Mouse (Mus musculus) forebrain, embryonic 12.5 days (tissue): ENCODE data around the gene Cox4i1. TPM values are rescaled to one million over a fixed set of nuclear protein-coding genes. Genes with fewer than 3 reads are reported as not detected.

ENCODE experiments used
- ATAC-seq: fragments of 200-750 bp; cut with Nextera tagmentation; 2 replicates; pipeline ENCODE4 v1.8.0; 2017; ENCODE audit warnings: moderate TSS enrichment; ENCODE audit not compliant: low FRiP score
- H3K27ac ChIP-seq: fragments of 300-500 bp; sonication (generic); 2 replicates; pipeline ENCODE4 v1.5.1; 2016; ENCODE audit warnings: mild to moderate bottlenecking
- H3K27me3 ChIP-seq: fragments of 300-500 bp; sonication (generic); 2 replicates; pipeline ENCODE4 v1.6.1; 2016; ENCODE audit warnings: mild to moderate bottlenecking
- H3K36me3 ChIP-seq: fragments of 300-500 bp; sonication (generic); replicated peaks from 2 replicates; pipeline ENCODE4 v1.6.1; 2016; ENCODE audit warnings: mild to moderate bottlenecking
- H3K4me1 ChIP-seq: fragments of 300-500 bp; sonication (generic); 2 replicates; pipeline ENCODE4 v1.6.1; 2016
- H3K4me2 ChIP-seq: fragments of 300-500 bp; sonication (generic); 2 replicates; pipeline ENCODE4 v1.6.1; 2016; ENCODE audit warnings: mild to moderate bottlenecking, moderate library complexity
- H3K4me3 ChIP-seq: fragments of 300-500 bp; sonication (generic); replicated peaks from 2 replicates; pipeline ENCODE4 v1.5.1; 2016; ENCODE audit warnings: mild to moderate bottlenecking
- H3K9ac ChIP-seq: fragments of 300-500 bp; sonication (generic); 2 replicates; pipeline ENCODE4 v1.6.1; 2016; ENCODE audit warnings: mild to moderate bottlenecking
- H3K9me3 ChIP-seq: fragments of 300-500 bp; sonication (generic); 2 replicates; pipeline ENCODE4 v1.6.1; 2016
- WGBS: fragments of 180-500 bp; shearing (Covaris S2); methylation state at CpG from one replicate; pipeline ENCODE4 v1.1.7; 2016; 5-methylcytosine and 5-hydroxymethylcytosine counted together
- polyA plus RNA-seq: library from polyadenylated mRNA; unstranded; fragments of >200 nt; fragmentation: Nextera tagmentation; extraction: Ambion mirVana; gene quantifications from 2 replicates; pipeline ENCODE4 v1.2.1, GENCODE M21; 2016

Cox4i1 gene
- polyA plus RNA-seq, 1 experiment from 2014 or later = 809 TPM

DNA sequence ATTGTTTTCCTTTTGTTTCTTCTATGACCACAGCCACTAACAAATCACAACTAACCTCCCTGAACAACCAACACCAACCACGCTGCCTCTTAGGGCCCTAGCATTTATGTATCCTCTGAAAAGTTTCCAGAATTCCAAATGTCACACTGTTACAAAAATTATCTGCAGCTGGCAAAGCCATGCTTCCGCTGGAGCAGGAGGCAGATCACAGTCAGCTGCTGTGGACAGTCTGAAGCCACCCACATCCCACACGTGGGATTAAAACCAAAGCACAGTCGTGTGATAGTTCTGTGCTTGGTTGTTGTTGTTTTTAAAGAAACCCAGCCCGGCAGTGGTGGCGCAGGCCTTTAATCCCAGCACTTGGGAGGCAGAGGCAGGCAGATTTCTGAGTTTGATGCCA, 31.1 kb downstream of the Cox4i1 start:
- H3K9me3 ChIP-seq = no peaks in the 10 kb centered on the region
- ATAC-seq = no peak
- H3K4me3 ChIP-seq = no peak overlapping the region
- H3K4me1 ChIP-seq = no peaks in the 10 kb centered on the region
- no peaks in the 10 kb centered on the region for H3K36me3 ChIP-seq
- no peak overlapping the region for H3K4me2 ChIP-seq
- no peak overlapping the region for H3K9ac ChIP-seq
- no peak overlapping the region for H3K27ac ChIP-seq
- peaks cover 4% of the 10 kb centered on the region; the same call in 1 of the 2 replicates for H3K27me3 ChIP-seq
- 83% methylated on average over 6 of the region's 6 CpGs for WGBS

GRCm38 (mm10) chr8:120699565-120699964, 31.5 kb downstream of the Cox4i1 start:
- Histone ChIP-seq H3K4me3 (no peak overlapping the region), H3K4me1 (no peaks in the 10 kb centered on the region), H3K27ac (no peak overlapping the region), H3K9ac (no peak overlapping the region), H3K36me3 (no peaks in the 10 kb centered on the region), H3K27me3 (peaks cover 4% of the 10 kb centered on the region; the same call in 1 of the 2 replicates), H3K9me3 (no peaks in the 10 kb centered on the region), H3K4me2 (no peak overlapping the region)
- 77% methylated on average over 2 of the region's 2 CpGs for WGBS
- ATAC-seq = no peak

DNA sequence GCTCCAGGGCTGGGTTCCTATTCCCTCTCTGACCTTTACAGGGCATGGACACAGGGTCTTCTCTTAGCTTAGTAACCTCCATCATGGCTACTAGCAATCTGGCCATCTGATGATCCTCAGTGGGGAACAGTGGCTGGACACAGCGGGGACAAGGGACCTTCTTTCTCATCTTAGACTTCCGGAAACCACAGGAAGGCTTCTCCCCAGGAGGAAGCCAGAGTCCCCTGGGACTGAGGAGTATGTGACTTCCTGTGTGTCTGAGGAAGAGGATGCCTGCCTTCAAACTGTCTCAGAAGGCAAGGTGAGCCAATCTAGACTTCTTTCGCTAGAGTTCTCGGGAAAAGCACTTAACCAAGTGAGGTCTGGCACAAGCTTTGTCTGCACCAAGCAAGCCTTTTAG, 32.0 kb downstream of the Cox4i1 start:
- H3K27me3 ChIP-seq = peaks cover 4% of the 10 kb centered on the region; the same call in 1 of the 2 replicates
- H3K4me2 ChIP-seq = no peak overlapping the region
- H3K9me3 ChIP-seq = no peaks in the 10 kb centered on the region
- 89% methylated on average over 4 of the region's 4 CpGs for WGBS
- no peaks in the 10 kb centered on the region for H3K36me3 ChIP-seq
- H3K9ac ChIP-seq = no peak overlapping the region
- no peak for ATAC-seq
- no peak overlapping the region for H3K4me3 ChIP-seq
- no peaks in the 10 kb centered on the region for H3K4me1 ChIP-seq
- H3K27ac ChIP-seq = no peak overlapping the region

DNA sequence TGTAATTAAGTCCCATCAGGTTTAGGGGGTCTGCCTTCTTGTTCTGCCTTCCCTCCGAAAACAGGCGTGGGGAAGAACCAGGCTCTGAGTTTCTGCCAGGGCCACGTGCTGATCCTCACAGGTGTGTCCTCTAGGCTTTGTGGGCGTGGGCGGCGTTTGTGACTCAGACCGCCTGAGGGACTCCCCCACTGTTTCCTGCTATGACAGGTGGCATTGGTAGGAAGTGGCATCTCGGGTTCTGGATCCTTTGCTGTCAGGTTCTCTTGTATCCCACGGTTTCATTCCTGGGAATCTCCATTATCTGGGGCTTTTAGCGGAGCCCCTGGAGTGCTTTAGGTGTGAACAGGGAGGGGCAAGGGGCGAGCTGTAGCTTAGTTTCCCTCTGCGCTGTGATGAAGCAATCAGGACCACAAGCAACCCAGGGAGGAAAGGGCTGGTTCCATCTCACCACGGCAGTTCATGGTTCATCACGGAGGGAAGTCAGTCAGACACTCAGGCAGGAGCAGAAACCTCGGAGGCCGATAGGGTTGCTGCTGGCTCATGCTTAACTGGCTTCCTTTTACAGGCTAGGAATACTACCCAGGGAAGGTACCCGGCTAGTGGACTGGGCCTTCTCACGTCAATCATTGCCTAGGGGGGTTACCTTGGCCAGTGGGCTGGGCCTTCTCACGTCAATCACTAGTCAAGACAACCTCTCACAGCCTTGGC, 33.9 kb downstream of the Cox4i1 start:
- Histone ChIP-seq H3K9me3 (no peaks in the 10 kb centered on the region), H3K27me3 (no peaks in the 10 kb centered on the region), H3K4me1 (no peaks in the 10 kb centered on the region), H3K4me2 (no peak overlapping the region), H3K36me3 (no peaks in the 10 kb centered on the region), H3K27ac (no peak overlapping the region), H3K4me3 (no peak overlapping the region), H3K9ac (no peak overlapping the region)
- WGBS = 71% methylated on average over 19 of the region's 19 CpGs
- no peak for ATAC-seq

GRCm38 (mm10) chr8:120704203-120704602, 36.2 kb downstream of the Cox4i1 start:
- Histone ChIP-seq H3K4me3 (no peak overlapping the region), H3K9ac (no peak overlapping the region), H3K27ac (no peak overlapping the region), H3K36me3 (no peaks in the 10 kb centered on the region), H3K27me3 (no peaks in the 10 kb centered on the region), H3K9me3 (no peaks in the 10 kb centered on the region), H3K4me2 (no peak overlapping the region), H3K4me1 (no peaks in the 10 kb centered on the region)
- WGBS = 77% methylated on average over 9 of the region's 9 CpGs
- no peak for ATAC-seq

DNA sequence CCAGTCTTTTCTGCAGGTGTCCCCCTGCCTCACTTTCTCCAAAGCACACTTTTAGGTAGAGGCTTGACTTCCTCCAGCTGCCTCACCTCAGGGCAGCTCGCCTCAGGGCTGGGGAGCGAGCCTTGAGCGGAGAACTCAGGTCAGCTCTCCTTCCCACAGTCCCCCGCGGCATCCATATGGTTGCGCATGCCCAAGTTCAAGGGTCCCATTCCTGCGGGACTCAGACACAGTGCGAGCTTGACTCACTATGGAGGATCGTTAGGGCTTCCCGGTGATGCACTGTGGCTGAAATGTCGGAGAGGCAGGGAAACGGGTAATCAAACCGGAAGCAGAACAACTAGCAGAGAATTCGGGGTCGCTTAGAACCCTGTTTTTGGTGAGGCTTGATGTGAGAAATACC, 37.1 kb downstream of the Cox4i1 start:
- no peak for ATAC-seq
- no peak overlapping the region for H3K4me3 ChIP-seq
- H3K9ac ChIP-seq = no peak overlapping the region
- no peaks in the 10 kb centered on the region for H3K9me3 ChIP-seq
- no peak overlapping the region for H3K4me2 ChIP-seq
- H3K4me1 ChIP-seq = no peaks in the 10 kb centered on the region
- WGBS = 88% methylated on average over 15 of the region's 15 CpGs
- no peaks in the 10 kb centered on the region for H3K36me3 ChIP-seq
- no peak overlapping the region for H3K27ac ChIP-seq
- no peaks in the 10 kb centered on the region for H3K27me3 ChIP-seq

- no peaks in the 10 kb centered on the region for H3K27me3 ChIP-seq
- ATAC-seq = no peak
- 81% methylated on average over 3 of the region's 3 CpGs for WGBS
- H3K4me2 ChIP-seq = no peak overlapping the region
- no peaks in the 10 kb centered on the region for H3K4me1 ChIP-seq
- no peak overlapping the region for H3K9ac ChIP-seq
- no peaks in the 10 kb centered on the region for H3K9me3 ChIP-seq
- H3K36me3 ChIP-seq = no peaks in the 10 kb centered on the region
- H3K4me3 ChIP-seq = no peak overlapping the region
- no peak overlapping the region for H3K27ac ChIP-seq
Observed at GRCm38 (mm10) chr8:120706193-120706592, 38.2 kb downstream of the Cox4i1 start.

DNA sequence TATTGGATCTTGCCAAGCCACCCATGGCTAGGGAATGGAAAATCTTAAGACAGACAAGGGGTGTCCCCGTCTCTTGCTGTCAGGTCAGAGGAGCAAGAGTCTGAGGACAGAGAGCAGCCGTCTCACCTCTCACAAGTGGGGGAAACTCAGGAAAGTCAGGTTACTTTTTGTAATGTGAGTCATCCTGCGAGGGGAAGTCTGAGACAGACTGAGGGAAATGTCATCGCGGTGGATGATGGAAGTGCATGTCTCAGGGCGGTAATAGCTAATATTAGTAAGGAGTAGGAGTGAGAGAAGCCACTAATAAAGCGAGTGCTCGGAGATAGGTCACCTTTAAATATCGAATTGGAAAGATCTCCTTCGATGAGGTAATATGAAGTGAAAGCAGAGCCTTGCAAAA, 41.2 kb downstream of the Cox4i1 start:
- Histone ChIP-seq H3K36me3 (no peaks in the 10 kb centered on the region), H3K4me1 (no peaks in the 10 kb centered on the region), H3K27ac (no peak overlapping the region), H3K9me3 (no peaks in the 10 kb centered on the region), H3K4me3 (no peak overlapping the region), H3K9ac (no peak overlapping the region), H3K27me3 (no peaks in the 10 kb centered on the region), H3K4me2 (no peak overlapping the region)
- 86% methylated on average over 10 of the region's 10 CpGs for WGBS
- ATAC-seq = no peak

- no peak overlapping the region for H3K27ac ChIP-seq
- WGBS = 90% methylated on average over 6 of the region's 6 CpGs
- no peaks in the 10 kb centered on the region for H3K4me1 ChIP-seq
- H3K9ac ChIP-seq = no peak overlapping the region
- no peaks in the 10 kb centered on the region for H3K9me3 ChIP-seq
- ATAC-seq = no peak
- no peaks in the 10 kb centered on the region for H3K27me3 ChIP-seq
- no peak overlapping the region for H3K4me2 ChIP-seq
- no peaks in the 10 kb centered on the region for H3K36me3 ChIP-seq
- no peak overlapping the region for H3K4me3 ChIP-seq
Observed at GRCm38 (mm10) chr8:120715200-120715599, 47.2 kb downstream of the Cox4i1 start.

DNA sequence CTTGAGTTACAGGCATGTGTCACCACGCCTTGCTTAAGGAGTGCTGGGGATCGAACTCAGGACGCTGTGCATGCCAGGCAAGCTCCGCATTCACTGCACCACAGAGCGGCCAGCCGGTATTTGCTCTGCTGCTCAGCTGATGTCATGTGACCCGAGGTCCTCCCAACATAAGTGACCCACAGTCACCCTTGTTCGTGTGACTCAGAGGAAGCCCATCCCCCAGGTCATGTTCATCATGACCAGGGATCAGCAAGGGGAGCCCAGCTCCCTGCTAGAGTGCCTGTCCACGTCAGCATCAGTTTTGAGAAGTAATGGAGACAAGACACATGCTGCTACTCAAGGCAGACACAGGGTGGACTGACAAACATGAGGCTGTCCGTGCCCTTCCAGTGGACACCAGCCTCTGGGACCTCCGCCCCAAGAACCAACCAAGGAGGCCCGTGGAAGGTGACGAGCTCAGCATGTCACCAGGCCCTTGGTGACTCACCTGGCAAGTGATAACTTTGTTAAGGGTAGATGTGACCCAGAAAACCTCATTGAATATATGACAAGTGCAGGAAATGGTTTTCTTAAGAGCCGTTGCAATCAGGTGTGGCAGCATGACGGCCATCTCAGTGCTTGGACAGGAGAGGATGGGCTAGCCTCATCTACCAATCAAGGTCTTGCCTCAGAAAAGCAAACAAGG, 48.1 kb downstream of the Cox4i1 start:
- no peak overlapping the region for H3K4me2 ChIP-seq
- no peak overlapping the region for H3K27ac ChIP-seq
- H3K9me3 ChIP-seq = no peaks in the 10 kb centered on the region
- no peak for ATAC-seq
- no peak overlapping the region for H3K9ac ChIP-seq
- 84% methylated on average over 15 of the region's 15 CpGs for WGBS
- no peaks in the 10 kb centered on the region for H3K27me3 ChIP-seq
- no peaks in the 10 kb centered on the region for H3K36me3 ChIP-seq
- H3K4me3 ChIP-seq = no peak overlapping the region
- H3K4me1 ChIP-seq = no peaks in the 10 kb centered on the region

GRCm38 (mm10) chr8:120719586-120720236, 51.7 kb downstream of the Cox4i1 start:
- no peaks in the 10 kb centered on the region for H3K27me3 ChIP-seq
- whole genome bisulfite sequencing = 71% methylated on average over 19 of the region's 19 CpGs
- H3K4me3 ChIP-seq = no peak overlapping the region
- ATAC-seq = no peak
- H3K4me2 ChIP-seq = no peak overlapping the region
- 0 out of 2 replicates have a peak, but pooled peaks cover 4% of the 10 kb centered on the region for H3K9me3 ChIP-seq
- no peaks in the 10 kb centered on the region for H3K36me3 ChIP-seq
- no peak overlapping the region for H3K27ac ChIP-seq
- H3K4me1 ChIP-seq = no peaks in the 10 kb centered on the region
- H3K9ac ChIP-seq = no peak overlapping the region

DNA sequence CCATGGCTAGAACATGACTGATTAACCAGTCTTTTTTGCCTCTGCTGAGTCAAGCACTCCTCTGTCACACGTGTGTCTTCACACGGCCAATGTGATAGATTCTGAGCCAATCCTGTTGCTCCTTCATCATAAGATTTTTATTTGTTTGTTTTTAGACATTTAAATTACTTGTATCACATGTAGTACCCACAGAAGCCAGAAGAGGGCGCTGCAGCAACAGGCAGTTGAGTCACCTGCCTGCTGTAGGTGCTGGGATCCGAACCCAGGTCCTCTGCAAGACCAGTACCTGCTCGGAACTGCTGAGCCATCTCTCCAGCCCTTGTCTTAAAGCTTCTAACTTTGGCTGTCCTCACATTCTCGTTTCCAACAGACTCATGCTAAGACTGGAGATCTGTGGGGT, 55.0 kb downstream of the Cox4i1 start:
- H3K27me3 ChIP-seq = no peaks in the 10 kb centered on the region

More for the DNA sequence above, 55.0 kb downstream of the Cox4i1 start:
- 71% methylated on average over 6 of the region's 6 CpGs for WGBS
- Histone ChIP-seq H3K9me3 (0 out of 2 replicates have a peak, but pooled peaks cover 4% of the 10 kb centered on the region), H3K27ac (no peak overlapping the region), H3K4me1 (0 out of 2 replicates have a peak, but pooled peaks cover 3% of the 10 kb centered on the region), H3K9ac (no peak overlapping the region), H3K4me2 (no peak overlapping the region), H3K36me3 (no peaks in the 10 kb centered on the region), H3K4me3 (no peak overlapping the region)
- ATAC-seq = no peak
